Mouse (Mus musculus) cerebral cortex, adult 2 months (tissue): Measurements from ENCODE around the gene Pabpn1l.

Experiments used
- WGBS: fragments of 180-500 bp; shearing (Covaris S2); methylation state at CpG from one replicate; pipeline ENCODE4 v1.1.7; 2018; 5-methylcytosine and 5-hydroxymethylcytosine counted together

Pabpn1l gene

DNA sequence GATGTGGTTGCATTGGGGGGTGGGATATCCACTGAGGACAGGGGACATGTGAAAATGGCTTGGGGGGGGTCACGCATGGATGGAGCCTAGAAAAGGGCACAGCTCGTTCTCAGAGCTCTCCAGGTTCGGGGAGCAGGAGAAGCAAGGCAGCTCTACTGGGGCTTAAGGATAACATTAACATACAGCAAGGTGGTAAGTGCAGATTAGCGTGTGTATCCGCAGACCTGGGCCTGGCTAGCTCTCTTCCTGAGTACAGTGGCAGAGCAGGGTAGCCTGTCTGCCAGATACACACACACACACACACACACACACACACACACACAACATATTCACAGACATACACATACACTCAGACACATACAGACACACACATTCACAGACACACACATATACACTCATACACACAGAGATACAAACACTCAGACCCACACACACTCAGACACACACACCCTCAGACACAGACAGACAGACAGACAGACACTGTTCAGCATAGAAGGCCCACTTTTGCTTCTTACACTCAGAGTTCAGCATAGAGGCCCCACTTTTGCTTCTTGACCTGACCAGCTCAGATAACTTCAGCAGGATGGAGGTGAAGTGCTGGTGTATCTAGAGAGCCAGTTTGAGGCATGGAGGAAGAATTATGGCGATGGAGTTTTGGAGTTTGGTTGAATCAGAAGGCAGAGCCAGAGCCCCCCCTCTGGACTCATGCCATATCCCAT is 3.7 kb downstream of the Pabpn1l start:
- 84% methylated on average over 6 of the region's 6 CpGs for WGBS

DNA sequence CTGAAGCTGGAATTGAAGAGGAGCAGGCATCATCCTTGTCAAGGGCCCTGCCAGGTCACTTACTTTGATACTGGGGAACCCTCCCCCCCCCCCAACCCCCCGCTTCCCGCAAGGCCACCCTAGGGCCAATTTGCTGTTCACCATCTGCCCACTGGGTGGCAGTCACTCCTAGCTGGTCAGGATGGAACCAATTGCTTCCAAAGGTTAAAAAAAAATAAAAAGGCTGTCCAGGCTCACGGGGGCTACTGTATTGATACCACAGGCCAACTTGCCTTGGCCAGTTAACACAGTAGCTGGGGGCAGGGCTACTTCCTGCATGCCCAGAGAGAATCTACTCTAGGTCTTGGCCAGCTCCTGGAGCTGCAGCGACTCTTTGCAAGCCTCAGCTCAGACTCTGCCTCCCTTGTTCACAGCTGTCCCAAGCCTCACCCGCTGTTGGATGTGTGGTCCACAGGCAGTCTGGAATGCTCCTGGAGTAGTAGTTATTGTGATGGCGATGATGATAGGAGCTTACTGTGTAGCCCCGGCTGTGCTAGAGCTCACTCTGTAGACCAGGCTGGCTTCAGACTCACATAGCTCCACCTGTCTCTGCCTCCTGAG is 4.5 kb downstream of the Pabpn1l start:
- WGBS: 33% methylated on average over 5 of the region's 7 CpGs

DNA sequence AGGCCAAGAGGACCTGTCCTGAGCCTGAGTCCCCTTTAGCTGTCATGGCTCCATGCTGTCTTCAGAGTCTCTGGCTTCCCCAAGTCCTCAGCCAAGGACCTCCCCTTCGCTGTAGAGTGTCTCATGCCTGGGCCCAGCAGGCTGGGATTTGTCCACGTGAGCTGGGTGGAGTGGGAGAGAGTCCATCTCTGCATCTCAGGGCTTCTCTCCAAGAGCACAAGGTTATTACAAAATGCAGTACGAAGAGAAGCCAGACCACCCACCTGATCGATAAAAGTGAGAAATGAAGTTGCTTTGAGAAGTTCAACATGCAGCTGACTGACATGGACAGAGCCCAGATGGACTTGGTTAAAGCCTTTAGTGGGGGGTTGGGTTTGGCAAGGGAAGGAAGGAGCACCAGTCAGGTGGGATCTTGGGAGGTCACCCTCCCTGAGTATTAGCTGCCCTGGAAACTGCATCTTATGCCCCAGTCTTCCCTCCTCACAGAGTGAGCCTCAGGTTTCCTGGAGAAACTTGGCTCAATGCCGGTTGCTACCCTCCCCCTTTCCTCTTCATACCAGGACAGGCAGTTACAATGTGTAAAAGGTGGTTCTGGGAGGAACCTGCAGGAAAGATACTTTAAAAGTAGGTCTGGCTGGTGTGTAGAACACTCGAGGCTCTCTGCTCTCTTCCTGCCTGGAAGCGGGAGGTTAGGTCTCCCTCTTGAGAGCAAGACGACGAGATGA is 6.2 kb downstream of the Pabpn1l start:
- 71% methylated on average over 9 of the region's 9 CpGs for WGBS

DNA sequence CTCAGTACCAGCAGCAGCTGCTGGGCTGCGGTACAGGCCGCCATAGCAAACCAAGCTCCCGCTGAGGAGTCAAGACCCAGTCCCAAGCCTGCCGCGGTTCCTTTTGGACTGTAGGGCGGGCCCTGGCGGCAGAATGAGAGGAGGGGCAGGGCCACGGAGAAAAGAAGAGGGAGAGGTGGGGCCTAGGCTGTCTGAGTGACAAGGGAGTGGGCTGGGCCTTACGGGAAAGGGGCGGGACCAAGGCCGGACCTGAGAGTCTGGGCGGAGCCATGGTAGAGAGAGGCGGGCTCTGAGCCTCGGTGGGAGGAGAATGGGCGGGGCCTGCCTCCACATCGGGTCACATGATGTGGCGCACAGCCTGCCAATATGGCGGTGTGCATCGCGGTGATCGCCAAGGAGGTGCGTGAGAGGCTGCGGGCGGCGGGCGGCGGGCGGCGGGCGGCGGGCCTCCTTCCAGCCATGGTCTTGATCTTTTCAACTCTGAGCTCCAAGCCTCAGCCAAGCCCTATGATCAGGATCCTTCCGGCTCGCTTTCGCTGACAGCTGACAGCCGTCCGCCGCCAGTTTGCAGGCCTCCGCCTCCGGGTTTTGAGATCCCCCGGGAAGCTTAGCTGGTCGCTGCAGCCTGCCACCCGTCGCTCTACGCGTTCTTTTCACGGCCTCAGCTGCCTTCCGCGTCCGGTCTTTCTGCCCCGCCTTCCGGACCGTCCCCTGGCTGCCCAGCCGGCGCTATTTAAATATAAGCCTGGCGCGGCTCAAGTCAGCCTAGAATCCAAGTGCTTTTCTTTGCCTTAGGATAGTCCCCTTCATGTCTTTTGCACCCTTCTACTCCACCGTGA is 11.0 kb downstream of the Pabpn1l start, which contains the start of the genes Galns and Trappc2l:
TSS of gene Galns (minus strand) at position 169 of the 839 bp plus-strand sequence.
TSS of gene Trappc2l (plus strand) at position 346 of the 839 bp plus-strand sequence.
- under 1% methylated on average over 50 of the region's 57 CpGs for WGBS

DNA sequence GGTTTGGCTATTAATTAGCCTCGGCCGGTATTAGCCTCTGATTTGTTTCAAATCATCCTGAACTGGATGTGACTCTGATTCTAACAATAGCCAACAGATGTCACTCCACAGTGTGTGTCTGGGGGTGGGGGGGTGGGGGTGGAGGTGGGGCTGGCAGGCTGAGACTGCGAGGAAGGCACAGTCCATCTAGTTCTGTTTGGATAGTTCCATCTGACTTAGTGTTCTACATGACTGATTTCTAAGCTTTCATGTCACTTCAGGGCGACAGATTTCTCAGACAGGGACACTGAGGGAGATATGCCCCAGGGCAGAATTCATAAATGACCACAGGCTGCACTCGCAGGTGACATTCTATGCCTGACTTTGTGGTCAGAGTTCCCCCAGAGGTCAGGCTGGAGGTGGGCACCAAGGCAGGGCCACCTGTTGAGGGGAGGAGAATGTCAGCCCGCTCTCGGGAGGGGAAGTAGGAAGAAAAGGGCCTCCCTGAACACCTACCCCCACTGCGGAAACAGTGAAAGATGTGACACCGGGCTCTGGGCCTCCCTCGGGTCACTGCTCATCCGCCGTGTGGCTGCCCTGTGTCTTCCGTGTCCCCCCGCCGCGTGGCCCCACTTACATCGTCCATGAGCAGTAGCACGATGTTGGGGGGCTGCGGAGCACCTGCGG is 11.8 kb downstream of the Pabpn1l start:
- 3% methylated on average over 20 of the region's 20 CpGs for whole genome bisulfite sequencing

DNA sequence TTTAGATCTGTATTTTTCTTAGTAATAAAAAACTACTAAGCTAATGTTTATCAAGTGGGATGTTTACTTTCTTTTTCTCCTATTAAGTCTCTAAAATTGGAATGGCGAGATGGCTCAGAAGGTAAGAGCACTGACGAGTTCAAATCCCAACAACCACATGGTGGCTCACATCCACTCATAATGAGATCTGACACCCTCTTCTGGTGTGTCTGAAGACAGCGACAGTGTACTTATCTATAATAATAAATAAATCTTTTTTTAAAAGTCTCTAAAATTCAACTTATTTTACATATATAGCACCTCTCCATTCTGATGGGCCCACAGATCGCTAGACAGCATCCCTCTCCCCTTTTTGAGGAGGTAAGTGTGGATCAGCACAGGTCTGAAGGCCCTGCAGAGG is 12.3 kb downstream of the Pabpn1l start:
- WGBS: 47% methylated on average over 4 of the region's 4 CpGs

DNA sequence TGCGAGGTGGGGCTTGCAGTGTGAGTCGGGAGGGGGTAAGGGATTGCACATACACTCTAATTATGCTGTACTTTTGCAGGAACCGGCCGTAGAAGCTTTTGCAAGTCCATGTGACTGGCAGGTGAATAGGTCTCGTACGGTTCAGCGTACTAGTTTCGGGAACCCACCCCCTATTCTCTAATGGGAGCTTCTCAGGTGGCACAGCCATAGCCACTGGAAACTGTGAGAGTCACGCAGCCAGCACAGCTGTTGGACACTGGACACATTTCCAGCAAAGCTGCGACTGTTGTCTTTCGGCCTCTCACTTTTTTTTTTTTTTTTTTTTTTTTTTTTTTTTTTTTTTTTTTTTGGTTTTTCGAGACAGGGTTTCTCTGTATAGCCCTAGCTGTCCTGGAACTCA is 15.7 kb downstream of the Pabpn1l start:
- 72% methylated on average over 11 of the region's 12 CpGs for WGBS

DNA sequence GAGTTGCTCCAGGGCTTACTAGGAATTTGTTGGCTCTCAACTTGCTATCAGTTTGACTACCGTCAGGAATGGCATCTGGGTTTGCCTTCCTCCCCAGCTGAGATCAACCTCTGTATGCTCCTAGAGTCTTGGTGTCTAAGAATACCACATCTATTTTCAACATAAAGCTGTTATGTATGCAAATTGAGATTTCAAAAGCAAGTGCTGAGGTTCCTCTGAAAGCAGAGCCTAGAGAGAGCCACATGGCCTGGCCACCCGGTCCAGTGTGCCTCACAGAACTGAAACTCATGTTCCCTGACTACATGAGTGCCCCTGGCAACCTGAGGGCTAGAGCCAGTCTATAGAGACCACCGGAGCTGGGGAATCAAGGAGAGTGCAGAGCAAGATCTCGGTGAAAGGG is 17.2 kb downstream of the Pabpn1l start:
- 41% methylated on average over 4 of the region's 4 CpGs for WGBS

DNA sequence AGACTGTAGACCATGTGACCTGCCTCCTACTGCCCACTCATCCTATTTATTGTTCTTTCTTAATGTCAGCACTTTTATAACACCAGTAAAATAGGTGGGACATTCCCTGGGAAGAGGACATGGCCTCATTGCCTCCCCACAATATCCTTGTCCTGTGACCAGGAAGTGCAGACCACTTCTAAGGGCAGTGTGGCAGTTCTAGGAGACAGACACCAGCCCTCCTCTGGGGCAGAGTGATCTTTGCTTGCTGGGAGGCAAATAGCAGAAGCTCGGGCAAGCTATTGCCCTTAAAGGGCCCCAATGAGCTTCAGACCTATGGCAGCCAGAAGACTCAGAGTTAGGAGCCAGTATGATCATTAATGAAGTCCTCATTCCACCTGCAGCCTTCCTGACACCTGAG is 17.9 kb downstream of the Pabpn1l start:
- 75% methylated on average over 1 of the region's 1 CpGs for WGBS

DNA sequence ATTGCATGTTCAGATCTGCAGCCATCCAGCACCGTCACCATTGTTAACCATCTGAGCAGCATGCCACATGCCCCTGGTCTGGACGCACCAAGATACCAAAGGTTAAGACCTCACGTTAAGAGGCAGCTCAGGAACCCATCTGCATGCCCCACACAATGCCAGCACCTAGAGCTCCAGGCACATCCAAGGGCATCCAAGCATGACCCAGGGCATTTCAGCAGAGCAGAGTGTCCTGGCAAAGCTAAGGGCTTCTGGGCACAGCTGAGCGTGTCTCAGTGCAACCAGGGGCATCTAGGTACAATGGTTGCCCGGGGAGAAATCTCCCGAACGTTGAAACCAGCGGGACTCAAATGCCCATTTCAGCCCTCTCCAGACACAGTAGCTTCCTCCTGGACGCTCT is 21.9 kb downstream of the Pabpn1l start:
- 89% methylated on average over 9 of the region's 9 CpGs for WGBS

DNA sequence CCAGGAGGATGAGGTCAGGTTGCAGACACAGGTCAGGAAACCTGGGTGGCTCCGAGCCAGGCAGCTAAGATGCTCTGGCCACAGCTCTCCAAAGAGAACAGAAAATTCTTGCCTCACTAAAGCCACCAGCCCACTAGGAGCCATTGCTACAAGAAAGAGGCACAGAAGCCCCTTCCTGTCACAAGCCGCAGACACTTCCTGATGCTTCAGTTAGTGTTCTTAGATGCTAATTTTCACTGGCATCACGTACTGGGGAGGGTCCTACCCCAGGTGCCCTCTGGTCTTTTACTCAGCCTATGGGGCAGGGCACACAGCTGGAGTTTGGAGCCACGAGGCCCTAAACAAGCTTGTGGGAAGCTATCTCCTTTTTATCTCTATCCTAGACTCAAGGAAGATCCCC is 26.5 kb downstream of the Pabpn1l start:
- 69% methylated on average over 4 of the region's 4 CpGs for WGBS

DNA sequence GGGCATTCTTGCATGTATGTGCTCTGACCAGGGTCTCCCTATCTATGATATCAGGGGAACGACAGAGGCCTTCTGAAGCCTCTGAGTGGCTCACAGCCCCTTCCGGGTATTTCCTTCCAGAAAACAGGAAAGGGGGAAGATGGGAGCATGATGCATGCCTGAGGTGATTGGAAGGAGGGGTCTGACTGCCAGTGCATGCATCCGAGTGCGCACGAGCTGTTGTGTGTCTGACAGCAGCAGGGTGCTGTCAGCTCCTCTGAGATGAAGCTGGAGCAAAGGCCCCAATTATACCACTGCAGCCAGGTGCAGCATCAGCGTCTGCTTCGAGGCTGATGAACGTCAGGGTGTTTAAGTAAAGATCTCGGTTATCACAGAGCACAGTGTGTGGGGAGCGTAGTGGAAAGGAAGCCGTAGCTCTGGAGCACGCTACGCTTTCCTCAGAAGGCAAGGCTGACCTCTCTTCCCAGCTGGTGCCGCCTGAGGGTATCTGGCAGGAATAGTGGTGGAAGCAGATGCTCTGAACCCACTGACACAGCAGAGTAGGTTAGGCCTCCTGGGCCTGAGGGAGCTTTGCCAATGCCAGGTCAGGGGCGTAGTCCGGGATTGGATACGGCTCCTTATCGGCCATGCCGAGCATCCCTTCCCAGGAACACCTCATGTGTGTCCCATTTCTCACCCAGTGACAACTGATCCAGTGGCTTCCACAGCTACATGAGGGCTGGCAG is 28.6 kb downstream of the Pabpn1l start:
- WGBS: 87% methylated on average over 19 of the region's 19 CpGs

DNA sequence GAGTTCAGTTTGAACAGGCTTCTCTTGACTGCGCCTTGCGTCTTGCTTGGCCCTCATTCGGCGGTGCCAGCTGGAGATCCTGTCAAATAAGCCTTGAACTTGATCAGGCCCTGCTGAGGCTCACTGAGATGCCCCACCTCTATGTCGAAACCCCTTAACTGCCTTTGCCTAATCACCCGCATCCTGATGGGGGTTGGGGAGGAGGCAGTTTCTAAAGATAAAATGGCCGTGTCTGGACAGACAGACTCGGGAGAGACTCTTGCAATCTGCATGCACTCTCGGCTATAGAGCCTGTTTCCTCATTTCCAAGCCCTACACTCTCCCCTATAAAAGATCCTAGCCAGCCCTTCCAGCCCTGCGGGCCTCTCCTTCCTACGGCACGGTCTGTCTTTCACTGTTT is 29.3 kb downstream of the Pabpn1l start:
- WGBS: 85% methylated on average over 12 of the region's 12 CpGs

DNA sequence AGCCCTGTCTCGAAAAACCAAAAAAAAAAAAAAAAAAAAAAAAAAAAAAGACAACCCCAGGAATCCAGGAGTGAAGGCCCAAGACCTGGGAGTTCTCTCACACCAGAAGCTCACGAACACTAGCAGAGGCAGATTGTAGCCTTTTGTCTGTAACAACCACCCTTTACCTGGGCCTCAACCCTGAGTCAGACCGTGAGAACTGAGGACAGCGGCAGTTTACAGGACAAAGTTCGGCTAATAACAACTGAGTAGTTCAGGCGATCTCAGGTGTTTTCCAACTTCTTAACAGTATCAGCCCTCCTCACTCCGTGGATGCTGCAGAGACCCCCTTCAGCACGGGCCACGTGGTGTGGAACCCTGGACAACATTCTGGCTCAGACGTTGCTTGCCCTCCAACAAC is 35.8 kb downstream of the Pabpn1l start:
- 87% methylated on average over 10 of the region's 10 CpGs for WGBS

DNA sequence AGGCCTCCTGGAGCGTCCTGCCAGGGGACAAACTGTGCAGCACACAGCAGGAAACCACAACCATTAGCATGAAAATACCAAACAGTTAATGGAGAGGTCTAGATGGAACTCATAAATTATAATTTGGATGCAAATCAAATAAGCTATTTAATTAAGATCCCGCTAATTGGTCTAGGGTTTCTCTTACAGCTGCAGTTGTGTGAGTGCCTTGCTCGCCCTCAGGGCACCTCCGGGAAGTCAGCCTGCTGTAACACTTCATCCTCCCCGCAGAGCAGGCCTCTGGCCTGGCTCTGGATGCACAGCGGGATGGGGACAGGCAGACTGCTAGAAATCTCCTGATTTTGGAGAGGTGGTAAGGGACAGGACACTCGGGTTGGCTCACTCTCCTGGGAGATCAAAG is 36.4 kb downstream of the Pabpn1l start:
- 75% methylated on average over 7 of the region's 7 CpGs for WGBS

DNA sequence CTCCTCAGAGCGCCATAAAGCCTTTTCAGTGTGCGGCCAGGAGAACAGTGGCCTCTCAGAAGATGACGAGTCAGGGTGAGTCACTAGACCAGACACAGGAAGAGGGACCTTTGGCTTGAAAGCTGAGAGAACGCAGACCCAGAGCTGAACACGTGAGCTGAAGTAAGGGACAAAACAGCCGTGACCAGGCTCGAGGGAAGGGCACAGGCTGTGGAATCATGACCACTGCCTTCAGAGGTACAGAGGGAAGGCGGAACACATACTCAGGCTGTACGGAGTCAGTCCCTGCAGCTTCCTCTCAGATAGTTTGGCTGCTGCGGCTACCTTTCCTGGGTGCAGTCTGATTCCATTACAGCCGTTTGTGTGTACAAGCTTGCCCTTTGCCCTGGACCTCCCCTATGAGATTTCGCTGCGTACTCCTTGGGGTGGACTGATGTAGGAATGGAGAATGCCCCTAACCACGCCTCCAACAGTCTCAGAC is 37.1 kb downstream of the Pabpn1l start:
- WGBS: 85% methylated on average over 14 of the region's 14 CpGs

DNA sequence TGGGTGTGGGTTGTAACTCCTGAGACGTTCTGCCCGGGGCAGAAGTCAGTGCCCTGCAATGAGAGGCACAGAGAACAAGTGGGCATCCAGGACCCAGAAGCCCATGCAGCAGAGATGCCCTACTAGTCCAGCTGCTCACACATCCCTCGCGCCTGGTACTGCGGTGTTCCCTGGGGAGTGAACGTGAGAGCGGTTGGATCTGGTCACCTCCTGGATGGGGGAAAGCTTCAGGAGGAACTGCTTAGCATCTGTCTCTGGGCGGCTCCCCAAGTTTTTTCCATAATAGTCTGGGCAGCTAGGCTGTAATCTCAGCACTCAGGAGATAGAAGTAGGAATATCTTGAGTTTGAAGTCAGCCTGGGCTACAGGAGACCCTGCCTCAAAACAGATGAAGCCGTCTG is 37.6 kb downstream of the Pabpn1l start:
- 73% methylated on average over 9 of the region's 9 CpGs for WGBS

DNA sequence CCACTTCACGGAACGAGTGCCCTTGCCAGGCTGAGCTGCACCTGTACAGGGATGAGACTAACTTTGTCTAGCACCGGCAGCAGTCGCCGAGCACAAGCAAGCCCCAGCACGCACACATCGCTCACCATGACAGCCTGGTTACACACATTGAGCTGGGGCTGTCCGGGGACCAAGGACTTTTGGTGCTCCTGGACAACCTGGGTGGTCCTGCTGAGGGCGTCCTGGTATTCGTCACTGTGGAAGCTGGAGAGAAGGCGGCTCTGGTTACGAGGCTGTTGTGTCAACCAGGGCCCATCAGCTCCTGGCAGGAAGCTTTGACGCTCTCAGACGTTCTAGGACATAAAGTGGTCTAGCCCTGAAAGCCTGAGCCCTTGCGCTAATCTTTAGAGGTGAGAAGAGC is 41.6 kb downstream of the Pabpn1l start:
- 90% methylated on average over 13 of the region's 15 CpGs for WGBS

DNA sequence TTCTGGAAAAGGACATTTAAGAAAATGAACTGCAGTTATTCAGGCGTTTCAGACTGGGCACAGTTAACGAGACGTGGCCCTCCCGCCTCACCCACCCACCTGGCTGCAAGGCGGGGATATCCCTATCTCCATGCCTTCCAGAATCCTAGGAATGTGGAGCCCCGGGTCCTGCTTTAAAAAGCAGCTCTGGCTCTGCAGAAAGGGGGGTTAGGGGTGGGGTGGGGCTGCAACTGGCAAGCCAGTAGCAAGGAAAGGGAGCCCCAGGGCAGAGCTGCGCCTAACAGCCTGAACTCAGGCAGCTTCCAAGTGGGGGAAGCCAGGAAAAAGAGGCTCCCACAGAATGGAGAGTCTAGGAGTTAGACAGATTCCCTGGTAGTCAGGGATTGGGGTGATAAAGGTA is 43.3 kb downstream of the Pabpn1l start:
- 55% methylated on average over 7 of the region's 7 CpGs for WGBS

DNA sequence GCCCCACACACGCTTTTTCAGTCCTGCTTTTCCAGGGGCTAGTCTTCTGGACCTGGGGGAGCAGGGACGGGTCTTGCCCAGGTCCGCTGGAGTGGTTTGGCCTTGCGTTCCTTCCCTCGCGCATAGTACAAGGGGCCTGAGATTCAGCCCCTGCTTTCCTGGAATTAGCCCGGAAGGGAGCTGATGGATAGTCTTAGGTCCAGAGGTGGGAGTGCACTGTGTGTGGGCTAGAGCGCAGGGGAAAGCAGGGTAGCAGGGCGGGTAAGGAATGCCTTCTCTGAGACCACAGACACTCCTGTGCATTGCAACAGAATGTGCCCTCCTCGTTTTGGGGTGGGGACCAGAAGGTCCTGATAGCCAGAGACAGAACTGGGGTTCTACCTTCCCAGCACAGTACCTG is 45.4 kb downstream of the Pabpn1l start:
- WGBS: 39% methylated on average over 10 of the region's 10 CpGs

DNA sequence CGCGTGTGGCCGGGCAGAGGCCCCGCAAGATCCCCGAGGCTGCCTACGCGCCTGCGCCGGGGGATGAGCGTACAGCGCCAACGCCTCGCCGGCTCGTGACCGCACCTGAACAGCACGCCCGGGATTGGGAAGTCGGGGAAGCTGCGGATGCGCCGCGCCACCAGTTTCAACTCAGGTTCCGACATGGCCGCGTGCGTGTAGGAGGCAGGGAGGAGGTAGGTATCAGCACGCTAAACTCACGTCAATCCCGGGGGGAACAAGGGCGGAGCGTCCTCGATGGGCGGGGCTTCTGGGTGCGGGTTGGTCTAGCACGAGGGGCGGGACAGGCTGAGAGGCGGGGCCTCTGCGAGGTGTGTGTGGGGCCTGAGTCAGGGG is 45.9 kb downstream of the Pabpn1l start, which contains the start of gene Aprt:
TSS of gene Aprt (minus strand) at position 262 of the 375 bp plus-strand sequence.
- under 1% methylated on average over 39 of the region's 39 CpGs for WGBS
